Mouse (Mus musculus) C2C12 (cell line): ENCODE measurements around the gene Ly86. TPM values are rescaled to one million over a fixed set of nuclear protein-coding genes. Genes with fewer than 3 reads are reported as not detected.

Source experiments
- H3K27me3 ChIP-seq: one replicate; pipeline ENCODE4 v1.6.1; 2011; ENCODE audit not compliant: control insufficient read depth, insufficient read depth, insufficient read length
- H3K36me3 ChIP-seq: one replicate; pipeline ENCODE4 v1.6.1; 2011; ENCODE audit not compliant: control insufficient read depth, insufficient read depth
- H3K4me3 ChIP-seq: one replicate; pipeline ENCODE4 v1.5.1; 2011; ENCODE audit warnings: mild to moderate bottlenecking, control low read depth; ENCODE audit not compliant: poor library complexity, insufficient read depth, severe bottlenecking
- H3K79me2 ChIP-seq: one replicate; pipeline ENCODE4 v1.6.1; 2011; ENCODE audit not compliant: control insufficient read depth, insufficient read depth
- H3K79me3 ChIP-seq: one replicate; pipeline ENCODE4 v1.6.1; 2011; ENCODE audit warnings: low read depth, control low read depth
- H3ac ChIP-seq: one replicate; pipeline ENCODE3; 2011; ENCODE audit warnings: low read depth; ENCODE audit not compliant: control insufficient read depth, insufficient read length
- CEBPB ChIP-seq: IDR thresholded peaks from one replicate; pipeline ENCODE4 v1.6.1; 2011; ENCODE audit warnings: low read depth, mild to moderate bottlenecking, control low read depth, moderate library complexity
- CTCF ChIP-seq: IDR thresholded peaks from one replicate; pipeline ENCODE4 v1.5.1; 2011; ENCODE audit not compliant: control insufficient read depth, insufficient read depth, insufficient read length
- FOSL1 ChIP-seq: IDR thresholded peaks from one replicate; pipeline ENCODE4 v1.8.0; 2011; ENCODE audit warnings: mild to moderate bottlenecking, low read length; ENCODE audit not compliant: poor library complexity, insufficient read depth, severe bottlenecking
- MAX ChIP-seq: IDR thresholded peaks from one replicate; pipeline ENCODE4 v1.6.1; 2011; ENCODE audit warnings: mild to moderate bottlenecking, control low read depth
- MYOD1 ChIP-seq: IDR thresholded peaks from one replicate; pipeline ENCODE4 v1.6.1; 2011; ENCODE audit warnings: low read depth; ENCODE audit not compliant: control insufficient read depth, insufficient read length
- MYOG ChIP-seq: IDR thresholded peaks from one replicate; pipeline ENCODE4 v1.6.1; 2011; ENCODE audit not compliant: control insufficient read depth, insufficient read length; ENCODE audit errors: extremely low read depth
- USF1 ChIP-seq: IDR thresholded peaks from one replicate; pipeline ENCODE4 v1.6.1; 2011; ENCODE audit warnings: low read depth, mild to moderate bottlenecking, control low read depth, moderate library complexity
- polyA plus RNA-seq: library from polyadenylated mRNA; unstranded; fragments of >200 nt; fragmentation: generic; extraction: Trizol; gene quantifications from one replicate; pipeline ENCODE4 v1.2.1, GENCODE M21; 2012; ENCODE audit warnings: missing spikeins

The Ly86 gene
- polyA plus RNA-seq, 1 experiment, result not detected

DNA sequence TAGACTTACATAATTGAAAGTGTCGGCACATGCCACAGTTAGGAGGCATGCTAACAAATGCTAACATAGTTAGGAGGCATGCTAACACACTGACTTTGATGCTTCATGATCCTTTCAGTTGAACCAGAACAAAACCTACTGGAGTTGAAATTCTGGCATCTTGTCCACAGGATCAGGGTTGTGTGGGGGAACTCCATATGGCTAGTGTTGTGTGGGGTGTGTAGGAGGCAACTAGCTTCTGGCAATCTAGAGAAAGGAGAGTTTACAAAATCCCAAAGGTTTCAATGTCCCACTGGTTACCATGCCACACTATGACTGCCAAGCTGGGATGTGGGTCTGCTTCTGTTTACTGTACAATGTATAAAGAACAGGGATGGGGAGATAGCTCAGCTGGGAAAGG lies 70.7 kb downstream of the Ly86 start:
- H3K4me3 ChIP-seq, result no peak overlapping the region
- H3ac ChIP-seq, result no peak overlapping the region
- no peaks in the 10 kb centered on the region for H3K79me3 ChIP-seq
- no peaks in the 10 kb centered on the region for H3K27me3 ChIP-seq
- H3K79me2 ChIP-seq, result no peaks in the 10 kb centered on the region
- no peak for TF ChIP-seq MYOD1
- TF ChIP-seq FOSL1, result no peak
- no peak for TF ChIP-seq CEBPB
- TF ChIP-seq MYOG, result no peak
- TF ChIP-seq USF1, result no peak
- H3K36me3 ChIP-seq, result no peaks in the 10 kb centered on the region

- no peak for TF ChIP-seq MYOD1
- TF ChIP-seq FOSL1, result no peak
- H3ac ChIP-seq, result no peak overlapping the region
Observed at GRCm38 (mm10) chr13:37423416-37423815, 78.4 kb downstream of the Ly86 start.

GRCm38 (mm10) chr13:37424904-37425303 lies 79.9 kb downstream of the Ly86 start:
- Histone ChIP-seq H3ac (no peak overlapping the region), H3K79me2 (no peaks in the 10 kb centered on the region), H3K4me3 (no peak overlapping the region), H3K36me3 (no peaks in the 10 kb centered on the region), H3K27me3 (no peaks in the 10 kb centered on the region), H3K79me3 (no peaks in the 10 kb centered on the region)
- TF ChIP-seq CTCF, result no peak

More at GRCm38 (mm10) chr13:37423416-37423815, 78.4 kb downstream of the Ly86 start:
- Histone ChIP-seq H3K4me3 (no peak overlapping the region), H3K79me2 (no peaks in the 10 kb centered on the region), H3K79me3 (no peaks in the 10 kb centered on the region), H3K36me3 (no peaks in the 10 kb centered on the region), H3K27me3 (no peaks in the 10 kb centered on the region)

- no peaks in the 10 kb centered on the region for H3K36me3 ChIP-seq
- H3ac ChIP-seq, result no peak overlapping the region
- H3K79me2 ChIP-seq, result no peaks in the 10 kb centered on the region
- H3K79me3 ChIP-seq, result no peaks in the 10 kb centered on the region
- no peak overlapping the region for H3K4me3 ChIP-seq
- H3K27me3 ChIP-seq, result no peaks in the 10 kb centered on the region
- no peak for TF ChIP-seq CTCF
- no peak for TF ChIP-seq FOSL1
- no peak for TF ChIP-seq MYOG
Observed at GRCm38 (mm10) chr13:37425406-37425805, 80.4 kb downstream of the Ly86 start.

- H3K4me3 ChIP-seq, result no peak overlapping the region
Observed at GRCm38 (mm10) chr13:37426578-37427336, 81.7 kb downstream of the Ly86 start.

DNA sequence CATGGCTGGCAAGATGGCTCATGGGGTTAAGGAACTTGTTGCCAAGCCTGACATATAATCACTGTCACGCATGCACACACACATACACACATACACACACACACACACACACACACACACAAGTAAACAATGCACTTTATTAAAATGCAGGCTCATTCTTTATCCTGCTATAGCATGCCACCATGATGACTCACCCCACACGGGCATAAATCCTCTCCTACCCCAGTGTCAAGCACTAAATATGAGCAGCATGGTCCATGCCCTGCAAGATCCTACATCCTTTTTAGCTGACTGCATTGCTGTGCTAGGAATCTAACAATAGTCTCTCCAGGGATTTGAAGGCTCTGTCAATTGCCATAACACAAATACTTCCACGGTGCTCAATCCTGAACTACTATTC lies 83.5 kb downstream of the Ly86 start:
- Histone ChIP-seq H3K4me3 (no peak overlapping the region), H3ac (no peak overlapping the region), H3K36me3 (no peaks in the 10 kb centered on the region), H3K27me3 (no peaks in the 10 kb centered on the region), H3K79me3 (no peaks in the 10 kb centered on the region), H3K79me2 (no peaks in the 10 kb centered on the region)
- TF ChIP-seq CEBPB (no peak), FOSL1 (peak; percentile 42)

More at GRCm38 (mm10) chr13:37426578-37427336, 81.7 kb downstream of the Ly86 start:
- TF ChIP-seq MAX (no peak), MYOG (no peak), FOSL1 (no peak), MYOD1 (no peak), USF1 (no peak), CTCF (no peak), CEBPB (no peak)
- Histone ChIP-seq H3K36me3 (no peaks in the 10 kb centered on the region), H3K79me3 (no peaks in the 10 kb centered on the region), H3ac (no peak overlapping the region), H3K27me3 (no peaks in the 10 kb centered on the region), H3K79me2 (no peaks in the 10 kb centered on the region)
